Mouse (Mus musculus) lung, postnatal 0 days (tissue): ENCODE measurements around the gene Haao. TPM values are rescaled to one million over a fixed set of nuclear protein-coding genes. Genes with fewer than 3 reads are reported as not detected.
A peak's percentile ranks its signal among the peaks of the same experiment; 100 is the strongest.
"Not testable (repeated sequence)": the region's sequence is repeated elsewhere in the genome, so short reads cannot be mapped to it uniquely, and the experiment has no call there.

Source experiments
- ATAC-seq: fragments of 200-750 bp; cut with Nextera tagmentation; 2 replicates; pipeline ENCODE4 v1.8.0; 2017; ENCODE audit warnings: moderate library complexity
- DNase-seq: peaks from one replicate; pipeline ENCODE4 v3.0.0-alpha.2; 2016; ENCODE audit warnings: low spot score
- H3K27ac ChIP-seq: fragments of 300-500 bp; sonication (generic); 2 replicates; pipeline ENCODE4 v1.5.1; 2014; ENCODE audit warnings: antibody characterized with exemption, mild to moderate bottlenecking, low read length, mixed read lengths
- H3K27me3 ChIP-seq: fragments of 300-500 bp; sonication (generic); replicated peaks from 2 replicates; pipeline ENCODE4 v1.6.1; 2014; ENCODE audit warnings: low read length, mixed read lengths; ENCODE audit not compliant: insufficient read depth
- H3K36me3 ChIP-seq: fragments of 300-500 bp; sonication (generic); 2 replicates; pipeline ENCODE4 v1.6.1; 2014; ENCODE audit warnings: low read length, mixed read lengths; ENCODE audit not compliant: insufficient read depth
- H3K4me1 ChIP-seq: fragments of 300-500 bp; sonication (generic); 2 replicates; pipeline ENCODE4 v1.6.1; 2014; ENCODE audit warnings: antibody characterized with exemption, low read depth, low read length, mixed read lengths; ENCODE audit not compliant: insufficient read depth
- H3K4me2 ChIP-seq: fragments of 300-500 bp; sonication (generic); replicated peaks from 2 replicates; pipeline ENCODE4 v1.6.1; 2014; ENCODE audit warnings: low read depth, mild to moderate bottlenecking, low read length, moderate library complexity, mixed read lengths
- H3K4me3 ChIP-seq: fragments of 300-500 bp; sonication (generic); 2 replicates; pipeline ENCODE4 v1.5.1; 2014; ENCODE audit warnings: low read depth, low read length
- H3K9ac ChIP-seq: fragments of 300-500 bp; sonication (generic); replicated peaks from 2 replicates; pipeline ENCODE4 v1.6.1; 2014; ENCODE audit warnings: low read depth, mild to moderate bottlenecking
- H3K9me3 ChIP-seq: fragments of 300-500 bp; sonication (generic); 2 replicates; pipeline ENCODE4 v1.6.1; 2016; ENCODE audit warnings: low read length, mixed read lengths
- CTCF ChIP-seq: IDR thresholded peaks from 2 replicates; pipeline ENCODE4 v1.5.1; 2016; ENCODE audit warnings: antibody characterized with exemption, mild to moderate bottlenecking
- EP300 ChIP-seq: IDR thresholded peaks from 2 replicates; pipeline ENCODE4 v1.6.1; 2016; ENCODE audit warnings: antibody characterized with exemption, mild to moderate bottlenecking, control low read depth
- WGBS: fragments of 180-500 bp; shearing (Covaris S2); extraction: QIAGEN DNeasy Blood & Tissue Kit; methylation state at CpG from one replicate; pipeline ENCODE4 v1.1.7; 2014; 5-methylcytosine and 5-hydroxymethylcytosine counted together
- polyA plus RNA-seq: library from polyadenylated mRNA; unstranded; fragments of >200 nt; fragmentation: Nextera tagmentation; extraction: Ambion mirVana; gene quantifications from 2 replicates; pipeline ENCODE4 v1.2.1, GENCODE M21; 2015

Haao gene
- polyA plus RNA-seq, 1 experiment from 2014 or later = 1.6 TPM

DNA sequence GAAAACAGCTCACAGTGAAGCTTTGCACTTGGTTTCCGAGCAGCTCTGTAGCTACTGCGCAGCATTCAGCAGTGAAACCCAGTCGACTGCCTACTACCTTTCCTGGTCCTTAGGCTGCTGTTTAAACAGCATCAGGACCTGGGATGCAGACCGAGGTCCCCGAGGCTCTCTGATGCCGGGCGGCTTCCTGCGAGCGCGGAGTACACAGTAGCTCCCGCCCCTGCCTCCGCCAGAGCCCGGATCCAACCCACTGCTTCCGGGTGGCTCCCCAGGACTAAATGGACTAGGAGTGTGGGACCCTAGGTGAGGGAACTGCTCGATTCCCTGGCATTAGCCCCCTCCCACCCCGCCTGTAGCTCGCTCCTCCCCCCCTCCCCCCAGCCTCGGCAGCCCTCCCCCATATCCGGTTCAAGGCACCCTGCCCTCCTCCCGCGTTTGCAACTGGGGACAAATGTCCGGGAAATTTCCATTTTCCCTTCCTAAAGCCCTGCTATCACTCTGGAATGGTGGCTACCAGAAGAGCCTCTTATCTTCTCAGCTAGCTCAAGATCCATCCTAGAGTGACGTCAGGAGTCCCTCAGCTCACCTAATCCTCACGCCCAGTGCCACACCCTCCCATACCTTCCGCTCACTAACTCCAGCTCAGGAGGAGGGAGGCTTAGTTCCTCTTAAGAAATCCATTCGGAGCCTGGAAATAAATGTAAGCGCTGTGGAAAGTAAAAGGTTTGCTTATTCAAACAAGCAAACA, 14.5 kb upstream of the Haao start:
- Histone ChIP-seq H3K9ac (peak overlapping the region; percentile 72), H3K36me3 (no peaks in the 10 kb centered on the region), H3K4me2 (peak overlapping the region; percentile 78), H3K4me3 (peak overlapping the region; percentile 75), H3K4me1 (no peaks in the 10 kb centered on the region), H3K27ac (peak overlapping the region; percentile 86), H3K27me3 (no peaks in the 10 kb centered on the region), H3K9me3 (no peaks in the 10 kb centered on the region)
- no peak for TF ChIP-seq EP300
- TF ChIP-seq CTCF = no peak
- WGBS = under 1% methylated on average over 27 of the region's 27 CpGs
- peak; percentile 80 for DNase-seq
- ATAC-seq = peak; percentile 63

GRCm38 (mm10) chr17:83861444-83862133, 13.8 kb upstream of the Haao start:
- Histone ChIP-seq H3K27ac (peak overlapping the region; percentile 86), H3K9ac (peak overlapping the region; percentile 72), H3K4me1 (no peaks in the 10 kb centered on the region), H3K4me2 (peak overlapping the region; percentile 78), H3K4me3 (peak overlapping the region; percentile 75), H3K36me3 (no peaks in the 10 kb centered on the region), H3K27me3 (no peaks in the 10 kb centered on the region), H3K9me3 (no peaks in the 10 kb centered on the region)
- peak; percentile 89 for DNase-seq
- peak; percentile 95 for ATAC-seq
- TF ChIP-seq CTCF = no peak
- TF ChIP-seq EP300 = no peak
- under 1% methylated on average over 62 of the region's 62 CpGs for WGBS

GRCm38 (mm10) chr17:83860968-83861367, 13.2 kb upstream of the Haao start:
- ATAC-seq, H3K9me3 ChIP-seq, H3K27me3 ChIP-seq, H3K27ac ChIP-seq, H3K36me3 ChIP-seq, H3K9ac ChIP-seq, H3K4me1 ChIP-seq, DNase-seq: not testable (repeated sequence)
- WGBS = 71% methylated on average over 8 of the region's 8 CpGs
- peak overlapping the region; percentile 75 for H3K4me3 ChIP-seq
- H3K4me2 ChIP-seq = peak overlapping the region; percentile 78; the same call in 1 of the 2 replicates

- 71% methylated on average over 7 of the region's 7 CpGs for WGBS
- Histone ChIP-seq H3K27me3 (no peaks in the 10 kb centered on the region), H3K27ac (no peak overlapping the region), H3K4me2 (no peak overlapping the region), H3K4me1 (no peaks in the 10 kb centered on the region), H3K36me3 (no peaks in the 10 kb centered on the region), H3K9ac (no peak overlapping the region), H3K9me3 (no peaks in the 10 kb centered on the region), H3K4me3 (no peak overlapping the region)
- ATAC-seq (no peak), DNase-seq (no peak)
- TF ChIP-seq EP300 = no peak
- TF ChIP-seq CTCF = no peak
Observed at GRCm38 (mm10) chr17:83860224-83860623, 12.5 kb upstream of the Haao start.

- no peaks in the 10 kb centered on the region for H3K36me3 ChIP-seq
- TF ChIP-seq CTCF (no peak), EP300 (no peak)
- no peak overlapping the region for H3K4me2 ChIP-seq
- no peak overlapping the region for H3K9ac ChIP-seq
- no peak for ATAC-seq
- H3K4me1 ChIP-seq = no peaks in the 10 kb centered on the region
- no peak for DNase-seq
- H3K4me3 ChIP-seq = no peak overlapping the region
- H3K9me3 ChIP-seq = no peaks in the 10 kb centered on the region
- no peak overlapping the region for H3K27ac ChIP-seq
- no peaks in the 10 kb centered on the region for H3K27me3 ChIP-seq
- WGBS = 76% methylated on average over 4 of the region's 4 CpGs
Observed at GRCm38 (mm10) chr17:83859639-83860038, 11.9 kb upstream of the Haao start.

- ATAC-seq (no peak), DNase-seq (no peak)
- H3K27me3 ChIP-seq = no peaks in the 10 kb centered on the region
- no peak for TF ChIP-seq EP300
- no peak for TF ChIP-seq CTCF
- H3K27ac ChIP-seq = no peak overlapping the region
- WGBS = 75% methylated on average over 7 of the region's 7 CpGs
- no peaks in the 10 kb centered on the region for H3K4me1 ChIP-seq
- H3K4me2 ChIP-seq = no peak overlapping the region
- no peaks in the 10 kb centered on the region for H3K36me3 ChIP-seq
- no peak overlapping the region for H3K4me3 ChIP-seq
- H3K9ac ChIP-seq = no peak overlapping the region
- H3K9me3 ChIP-seq = no peaks in the 10 kb centered on the region
Observed at GRCm38 (mm10) chr17:83858413-83858812, 10.7 kb upstream of the Haao start.
